Mouse (Mus musculus) right cerebral cortex, postnatal 4 days (tissue): ENCODE measurements at regions not wholly inside any gene's neighbourhood (a gene's known extent, or its start where the extent isn't known, plus 50 kb on each side); places are given as distances from the start of the nearest gene placed in this dataset.

Experiments
- DNase-seq: peaks from one replicate; pipeline ENCODE4 v3.0.0-alpha.2; 2022

DNA sequence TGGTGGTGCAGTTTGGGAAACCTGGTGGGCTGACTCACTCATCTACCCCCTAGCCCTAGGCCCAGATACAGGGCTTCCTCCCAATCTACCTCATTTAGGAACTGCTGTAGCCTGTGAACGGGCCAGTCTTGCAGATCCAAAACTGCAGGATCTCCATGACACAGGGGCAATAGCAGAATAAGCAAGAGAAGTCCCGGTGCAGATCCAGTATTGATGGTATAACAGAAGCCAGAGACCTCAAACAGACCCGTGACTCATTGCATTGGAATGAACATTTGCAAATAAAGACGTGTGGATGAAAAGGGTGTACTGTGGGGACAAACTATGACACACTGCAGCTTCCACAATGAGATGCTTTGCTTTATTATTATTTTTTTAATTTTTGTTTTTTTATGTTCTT, 106.6 kb upstream of the Ptbp2 start:
- no peak for DNase-seq

DNA sequence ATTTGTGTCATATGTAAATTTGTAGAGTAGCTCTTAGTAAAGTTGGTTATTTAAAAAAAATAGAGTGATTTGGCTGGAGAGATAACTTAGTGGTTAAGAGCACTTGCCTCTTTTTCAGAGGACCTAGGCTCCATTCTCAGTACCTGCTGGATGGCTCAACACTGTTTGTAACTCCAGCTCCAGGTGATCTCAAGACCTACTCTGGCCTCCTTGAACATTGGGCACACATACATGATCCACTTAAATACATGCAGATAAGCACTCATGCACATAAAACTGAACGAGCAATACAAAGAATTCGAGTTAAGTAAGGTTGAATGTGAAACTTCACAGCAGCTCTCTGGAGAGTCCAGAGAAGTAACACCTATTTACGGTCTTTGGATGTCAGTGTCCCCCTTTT, 104.2 kb upstream of the Ptbp2 start:
- DNase-seq = no peak

DNA sequence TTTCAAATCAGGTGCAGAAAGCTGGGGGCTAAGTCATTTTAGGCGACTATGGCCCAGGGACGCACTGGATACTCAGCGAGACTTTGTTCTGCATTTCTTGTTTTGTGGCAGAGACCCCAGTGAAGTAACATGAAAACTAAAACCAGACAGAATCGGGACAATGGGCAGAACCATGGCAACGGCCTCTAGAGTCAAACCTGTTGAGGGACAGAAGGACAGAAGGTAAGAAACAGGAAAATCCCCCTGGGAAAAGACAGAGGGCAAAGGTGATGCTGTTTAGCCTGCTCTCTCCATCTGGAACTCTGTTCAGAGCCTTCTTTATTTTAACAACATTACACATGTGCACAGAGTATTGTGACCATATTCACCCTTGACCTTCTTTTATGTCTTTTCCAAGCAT, 92.1 kb upstream of the Ptbp2 start:
- no peak for DNase-seq

DNA sequence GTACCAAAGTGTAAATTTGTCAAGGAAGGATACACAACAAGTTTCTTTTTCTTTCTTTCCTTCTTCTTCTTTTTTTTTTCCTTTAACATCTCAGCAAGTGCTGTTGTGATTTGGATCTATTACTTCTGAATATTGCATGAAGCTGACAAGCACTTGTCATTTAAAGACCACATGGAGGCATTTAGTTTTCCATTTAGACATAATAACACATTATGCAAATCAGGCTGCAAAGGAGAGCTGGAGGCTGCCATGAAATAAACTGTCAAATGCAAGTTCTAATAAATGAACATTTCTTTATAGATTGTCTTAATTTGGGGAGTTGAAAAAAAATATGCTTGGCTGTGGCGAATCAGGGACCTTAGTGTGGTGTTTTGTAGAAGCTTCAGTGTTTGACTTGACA, 90.8 kb upstream of the Ptbp2 start:
- DNase-seq = no peak

DNA sequence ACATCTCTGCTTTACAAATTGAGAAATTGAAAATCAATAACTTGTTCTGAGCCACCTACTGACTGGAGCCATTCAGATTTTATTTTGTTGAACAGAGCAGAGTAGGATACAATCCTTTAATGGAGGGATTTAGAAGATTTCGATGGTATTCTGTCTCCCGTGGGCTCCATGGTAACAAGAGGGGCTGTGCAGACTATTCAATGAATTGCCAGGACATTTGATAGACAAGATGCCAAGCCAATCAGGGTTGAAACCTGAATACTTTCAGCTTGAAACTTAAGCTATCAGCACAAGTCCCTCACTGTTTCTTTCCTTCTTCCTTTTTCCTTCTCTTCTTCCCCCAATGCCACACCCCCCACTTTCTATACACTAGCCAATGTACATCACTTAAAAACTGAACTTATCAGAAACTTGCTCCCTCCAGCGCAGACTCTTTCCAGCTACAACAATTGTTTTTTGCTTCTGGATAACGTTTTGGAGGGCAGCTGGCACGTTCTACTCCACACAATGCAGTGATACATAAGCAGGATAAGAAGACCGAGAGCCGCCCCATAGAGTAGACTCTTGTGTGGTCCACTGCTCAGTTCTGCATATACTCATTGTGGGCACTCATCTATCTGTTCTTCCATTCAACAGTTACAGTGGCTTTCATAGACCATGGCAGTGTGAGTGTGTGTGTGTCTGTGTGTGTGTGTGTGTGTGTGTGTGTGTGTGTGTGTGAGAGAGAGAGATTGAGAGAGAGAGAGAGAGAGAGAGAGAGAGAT, 78.1 kb upstream of the Ptbp2 start:
- peak; percentile 24 for DNase-seq
